Mouse (Mus musculus) limb, embryonic 15.5 days (tissue): Measurements from ENCODE around the gene Hnrnph3. TPM values are rescaled to one million over a fixed set of nuclear protein-coding genes. Genes with fewer than 3 reads are reported as not detected.
"Not testable (repeated sequence)": the region's sequence is repeated elsewhere in the genome, so short reads cannot be mapped to it uniquely, and the experiment has no call there.

Experiments used
- ATAC-seq: fragments of 200-750 bp; cut with Nextera tagmentation; 2 replicates; pipeline ENCODE4 v1.8.0; 2017; ENCODE audit warnings: low read depth, moderate TSS enrichment; ENCODE audit not compliant: insufficient number of reproducible peaks, low FRiP score, low TSS enrichment
- H3K27ac ChIP-seq: fragments of 300-500 bp; sonication (generic); 2 replicates; pipeline ENCODE4 v1.5.1; 2015; ENCODE audit warnings: moderate library complexity, mild to moderate bottlenecking, inconsistent platforms
- H3K27me3 ChIP-seq: fragments of 300-500 bp; sonication (generic); 2 replicates; pipeline ENCODE4 v1.6.1; 2015; ENCODE audit warnings: inconsistent platforms
- H3K36me3 ChIP-seq: fragments of 300-500 bp; sonication (generic); 2 replicates; pipeline ENCODE4 v1.6.1; 2015; ENCODE audit warnings: inconsistent platforms
- H3K4me1 ChIP-seq: fragments of 300-500 bp; sonication (generic); 2 replicates; pipeline ENCODE4 v1.6.1; 2015; ENCODE audit warnings: inconsistent platforms
- H3K4me2 ChIP-seq: fragments of 300-500 bp; sonication (generic); 2 replicates; pipeline ENCODE4 v1.6.1; 2015; ENCODE audit warnings: mild to moderate bottlenecking, inconsistent platforms
- H3K4me3 ChIP-seq: fragments of 300-500 bp; sonication (generic); 2 replicates; pipeline ENCODE4 v1.5.1; 2015; ENCODE audit warnings: mild to moderate bottlenecking, inconsistent platforms
- H3K9ac ChIP-seq: fragments of 300-500 bp; sonication (generic); 2 replicates; pipeline ENCODE4 v1.6.1; 2015; ENCODE audit warnings: inconsistent platforms
- H3K9me3 ChIP-seq: fragments of 300-500 bp; sonication (generic); 2 replicates; pipeline ENCODE4 v1.6.1; 2016; ENCODE audit warnings: inconsistent platforms
- WGBS: fragments of 180-500 bp; shearing (Covaris S2); methylation state at CpG from one replicate; pipeline ENCODE4 v1.1.7; 2015; 5-methylcytosine and 5-hydroxymethylcytosine counted together
- polyA plus RNA-seq: library from polyadenylated mRNA; unstranded; fragments of >200 nt; fragmentation: Nextera tagmentation; extraction: Ambion mirVana; gene quantifications from 2 replicates; pipeline ENCODE4 v1.2.1, GENCODE M21; 2015

Gene Hnrnph3
- 85.5 and 90.8 TPM in 2 replicates for polyA plus RNA-seq

- ATAC-seq: peak; percentile 96
- Histone ChIP-seq H3K27ac (peak within 1 kb of the TSS; percentile 100), H3K9ac (peak within 1 kb of the TSS; percentile 95), H3K27me3 (no peaks in the 10 kb centered on the region), H3K4me3 (peak within 1 kb of the TSS; percentile 87), H3K4me2 (peak within 1 kb of the TSS; percentile 59), H3K9me3 (no peaks in the 10 kb centered on the region), H3K4me1 (peaks cover 20% of the 10 kb centered on the region), H3K36me3 (no peaks in the 10 kb centered on the region)
- whole genome bisulfite sequencing: under 1% methylated on average over 67 of the region's 69 CpGs
Measured at GRCm38 (mm10) chr10:63023749-63024579, at the start of gene Hnrnph3, which contains the start of gene Pbld2. Gene Hnrnph3, minus strand, starts transcription at chr10:63024217. Gene Pbld2, plus strand, starts transcription at chr10:63024315.

GRCm38 (mm10) chr10:63065988-63066387, 42.0 kb upstream of the Hnrnph3 start:
- no peaks in the 10 kb centered on the region for H3K9me3 ChIP-seq
- WGBS: 3% methylated on average over 5 of the region's 5 CpGs
- H3K9ac ChIP-seq: no peak overlapping the region
- H3K4me1 ChIP-seq: no peaks in the 10 kb centered on the region
- no peak overlapping the region for H3K27ac ChIP-seq
- H3K4me2 ChIP-seq: no peak overlapping the region
- no peak overlapping the region for H3K4me3 ChIP-seq
- no peaks in the 10 kb centered on the region for H3K36me3 ChIP-seq
- no peaks in the 10 kb centered on the region for H3K27me3 ChIP-seq
- no peak for ATAC-seq

- no peak overlapping the region for H3K4me3 ChIP-seq
- H3K4me1 ChIP-seq: no peaks in the 10 kb centered on the region
- 51% methylated on average over 8 of the region's 8 CpGs for WGBS
- H3K36me3 ChIP-seq: no peaks in the 10 kb centered on the region
- no peaks in the 10 kb centered on the region for H3K9me3 ChIP-seq
- H3K9ac ChIP-seq: no peak overlapping the region
- no peak for ATAC-seq
- H3K27me3 ChIP-seq: no peaks in the 10 kb centered on the region
- H3K27ac ChIP-seq: no peak overlapping the region
- H3K4me2 ChIP-seq: no peak overlapping the region
Measured at GRCm38 (mm10) chr10:63065561-63065960, 41.5 kb upstream of the Hnrnph3 start.

- H3K27ac ChIP-seq: no peak overlapping the region
- H3K4me1 ChIP-seq: no peaks in the 10 kb centered on the region
- WGBS: 81% methylated on average over 9 of the region's 9 CpGs
- no peak overlapping the region for H3K4me2 ChIP-seq
- H3K36me3 ChIP-seq: no peaks in the 10 kb centered on the region
- no peak overlapping the region for H3K9ac ChIP-seq
- H3K9me3 ChIP-seq: no peaks in the 10 kb centered on the region
- H3K4me3 ChIP-seq: no peak overlapping the region
- H3K27me3 ChIP-seq: no peaks in the 10 kb centered on the region
- no peak for ATAC-seq
Measured at GRCm38 (mm10) chr10:63064516-63064915, 40.5 kb upstream of the Hnrnph3 start.

GRCm38 (mm10) chr10:63063365-63063764, 39.3 kb upstream of the Hnrnph3 start:
- no peak for ATAC-seq
- 79% methylated on average over 7 of the region's 7 CpGs for WGBS

GRCm38 (mm10) chr10:63062696-63063095, 38.7 kb upstream of the Hnrnph3 start:
- Histone ChIP-seq H3K9ac (no peak overlapping the region), H3K27ac (no peak overlapping the region), H3K9me3 (no peaks in the 10 kb centered on the region), H3K4me1 (no peaks in the 10 kb centered on the region), H3K27me3 (no peaks in the 10 kb centered on the region), H3K4me2 (no peak overlapping the region), H3K4me3 (no peak overlapping the region), H3K36me3 (no peaks in the 10 kb centered on the region)
- whole genome bisulfite sequencing: 95% methylated on average over 5 of the region's 5 CpGs
- no peak for ATAC-seq

More at GRCm38 (mm10) chr10:63063365-63063764, 39.3 kb upstream of the Hnrnph3 start:
- no peaks in the 10 kb centered on the region for H3K36me3 ChIP-seq
- no peaks in the 10 kb centered on the region for H3K9me3 ChIP-seq
- H3K4me3 ChIP-seq: no peak overlapping the region
- H3K4me2 ChIP-seq: no peak overlapping the region
- no peak overlapping the region for H3K9ac ChIP-seq
- no peaks in the 10 kb centered on the region for H3K4me1 ChIP-seq
- no peaks in the 10 kb centered on the region for H3K27me3 ChIP-seq
- no peak overlapping the region for H3K27ac ChIP-seq

- ATAC-seq: no peak
- 59% methylated on average over 12 of the region's 12 CpGs for WGBS
- no peak overlapping the region for H3K4me3 ChIP-seq
- no peak overlapping the region for H3K9ac ChIP-seq
- no peaks in the 10 kb centered on the region for H3K9me3 ChIP-seq
- no peak overlapping the region for H3K4me2 ChIP-seq
- H3K36me3 ChIP-seq: no peaks in the 10 kb centered on the region
- 0 out of 2 replicates have a peak, but pooled peaks cover 3% of the 10 kb centered on the region for H3K4me1 ChIP-seq
- no peaks in the 10 kb centered on the region for H3K27me3 ChIP-seq
- H3K27ac ChIP-seq: no peak overlapping the region
Measured at GRCm38 (mm10) chr10:63061266-63061665, 37.2 kb upstream of the Hnrnph3 start.

GRCm38 (mm10) chr10:63060406-63060805, 36.4 kb upstream of the Hnrnph3 start:
- Histone ChIP-seq H3K4me3 (no peak overlapping the region), H3K4me1 (0 out of 2 replicates have a peak, but pooled peaks cover 3% of the 10 kb centered on the region), H3K36me3 (no peaks in the 10 kb centered on the region), H3K27me3 (no peaks in the 10 kb centered on the region), H3K27ac (no peak overlapping the region), H3K4me2 (no peak overlapping the region), H3K9ac (no peak overlapping the region), H3K9me3 (no peaks in the 10 kb centered on the region)
- no peak for ATAC-seq
- 65% methylated on average over 11 of the region's 11 CpGs for WGBS

- WGBS: 70% methylated on average over 2 of the region's 2 CpGs
Measured at GRCm38 (mm10) chr10:63059862-63060261, 35.8 kb upstream of the Hnrnph3 start, which contains the start of gene Pbld1. Gene Pbld1, plus strand, starts transcription at chr10:63060162.

GRCm38 (mm10) chr10:63056966-63057750, 33.1 kb upstream of the Hnrnph3 start:
- 30% methylated on average over 24 of the region's 24 CpGs for WGBS
- no peaks in the 10 kb centered on the region for H3K36me3 ChIP-seq
- no peaks in the 10 kb centered on the region for H3K9me3 ChIP-seq
- H3K27ac ChIP-seq: no peak overlapping the region
- H3K4me1 ChIP-seq: 0 out of 2 replicates have a peak, but pooled peaks cover 3% of the 10 kb centered on the region
- H3K4me2 ChIP-seq: no peak overlapping the region
- H3K9ac ChIP-seq: no peak overlapping the region
- ATAC-seq: no peak
- no peaks in the 10 kb centered on the region for H3K27me3 ChIP-seq
- no peak overlapping the region for H3K4me3 ChIP-seq

More at GRCm38 (mm10) chr10:63059862-63060261, 35.8 kb upstream of the Hnrnph3 start, which contains the start of gene Pbld1:
- Histone ChIP-seq H3K36me3 (no peaks in the 10 kb centered on the region), H3K9ac (no peak within 1 kb of the TSS), H3K9me3 (no peaks in the 10 kb centered on the region), H3K4me2 (no peak within 1 kb of the TSS), H3K27ac (no peak within 1 kb of the TSS), H3K4me3 (no peak within 1 kb of the TSS), H3K4me1 (0 out of 2 replicates have a peak, but pooled peaks cover 3% of the 10 kb centered on the region), H3K27me3 (no peaks in the 10 kb centered on the region)
- ATAC-seq: no peak

GRCm38 (mm10) chr10:63054586-63054985, 30.6 kb upstream of the Hnrnph3 start:
- H3K36me3 ChIP-seq: no peaks in the 10 kb centered on the region
- 72% methylated on average over 2 of the region's 2 CpGs for WGBS
- no peak overlapping the region for H3K27ac ChIP-seq
- no peak for ATAC-seq
- H3K4me2 ChIP-seq: no peak overlapping the region
- 0 out of 2 replicates have a peak, but pooled peaks cover 3% of the 10 kb centered on the region for H3K4me1 ChIP-seq
- no peak overlapping the region for H3K4me3 ChIP-seq
- H3K27me3 ChIP-seq: no peaks in the 10 kb centered on the region
- no peaks in the 10 kb centered on the region for H3K9me3 ChIP-seq
- no peak overlapping the region for H3K9ac ChIP-seq

- H3K9ac ChIP-seq, H3K9me3 ChIP-seq: not testable (repeated sequence)
- WGBS: 83% methylated on average over 6 of the region's 6 CpGs
Measured at GRCm38 (mm10) chr10:63054071-63054470, 30.1 kb upstream of the Hnrnph3 start.

More at GRCm38 (mm10) chr10:63054071-63054470, 30.1 kb upstream of the Hnrnph3 start:
- not testable (repeated sequence) for H3K4me2 ChIP-seq, H3K27me3 ChIP-seq, ATAC-seq, H3K27ac ChIP-seq, H3K4me1 ChIP-seq, H3K4me3 ChIP-seq, H3K36me3 ChIP-seq
